Mouse (Mus musculus): ENCODE data around the gene Gm45753. TPM values are rescaled to one million over a fixed set of nuclear protein-coding genes. Genes with fewer than 3 reads are reported as not detected.

The Gm45753 gene
- polyA plus RNA-seq, 1 experiment from 2014 or later, result not detected

GRCm38 (mm10) chr8:45266993-45267392 is 41.3 kb downstream of the Gm45753 start:
- H3K4me1 ChIP-seq (replicated peaks; ENCODE audit: control insufficient read depth, insufficient read depth, low read length), result no peaks in the 10 kb centered on the region
- H3K27me3 ChIP-seq (replicated peaks; ENCODE audit: control insufficient read depth, insufficient read depth, low read length), result no peaks in the 10 kb centered on the region
- H3K4me2 ChIP-seq (ENCODE audit: low read length), result no peak overlapping the region
- no peaks in the 10 kb centered on the region for H3K9me3 ChIP-seq (ENCODE audit: control insufficient read depth, low read length)
- H3K4me3 ChIP-seq (ENCODE audit: low read depth, low read length), result no peak overlapping the region
- H3K27ac ChIP-seq (ENCODE audit: low read depth), result no peak overlapping the region
- ATAC-seq (replicated peaks; ENCODE audit: low FRiP score, low TSS enrichment, low read depth) (no peak), DNase-seq (ENCODE audit: low spot score) (no peak)
- no peak overlapping the region for H3K9ac ChIP-seq (ENCODE audit: low read length)
- 60% methylated on average over 8 of the region's 8 CpGs for WGBS
- no peaks in the 10 kb centered on the region for H3K36me3 ChIP-seq (ENCODE audit: control insufficient read depth, insufficient read depth, low read length)

GRCm38 (mm10) chr8:45264918-45265317 is 43.3 kb downstream of the Gm45753 start:
- H3K4me1 ChIP-seq (replicated peaks; ENCODE audit: control insufficient read depth, insufficient read depth, low read length), result no peaks in the 10 kb centered on the region
- no peaks in the 10 kb centered on the region for H3K36me3 ChIP-seq (ENCODE audit: control insufficient read depth, insufficient read depth, low read length)
- WGBS, result 82% methylated on average over 4 of the region's 4 CpGs
- no peak overlapping the region for H3K27ac ChIP-seq (ENCODE audit: low read depth)
- H3K4me3 ChIP-seq (ENCODE audit: low read depth, low read length), result no peak overlapping the region
- DNase-seq (ENCODE audit: low spot score) (no peak), ATAC-seq (replicated peaks; ENCODE audit: low FRiP score, low TSS enrichment, low read depth) (no peak)
- no peaks in the 10 kb centered on the region for H3K27me3 ChIP-seq (replicated peaks; ENCODE audit: control insufficient read depth, insufficient read depth, low read length)
- no peak overlapping the region for H3K9ac ChIP-seq (ENCODE audit: low read length)
- H3K9me3 ChIP-seq (ENCODE audit: control insufficient read depth, low read length), result no peaks in the 10 kb centered on the region
- H3K4me2 ChIP-seq (ENCODE audit: low read length), result no peak overlapping the region

GRCm38 (mm10) chr8:45262851-45263250 is 45.4 kb downstream of the Gm45753 start:
- 87% methylated on average over 3 of the region's 3 CpGs for WGBS
- no peak overlapping the region for H3K4me3 ChIP-seq (ENCODE audit: low read depth, low read length)

GRCm38 (mm10) chr8:45261920-45262319 is 46.3 kb downstream of the Gm45753 start, which contains the start of gene F11:
F11 (minus strand) TSS chr8:45262031.
- Histone ChIP-seq H3K4me2 (ENCODE audit: low read length) (no peak within 1 kb of the TSS), H3K27ac (ENCODE audit: low read depth) (no peak within 1 kb of the TSS), H3K9ac (ENCODE audit: low read length) (no peak within 1 kb of the TSS), H3K9me3 (ENCODE audit: control insufficient read depth, low read length) (no peaks in the 10 kb centered on the region), H3K4me3 (ENCODE audit: low read depth, low read length) (no peak within 1 kb of the TSS), H3K27me3 (replicated peaks; ENCODE audit: control insufficient read depth, insufficient read depth, low read length) (no peaks in the 10 kb centered on the region), H3K36me3 (ENCODE audit: control insufficient read depth, insufficient read depth, low read length) (no peaks in the 10 kb centered on the region), H3K4me1 (replicated peaks; ENCODE audit: control insufficient read depth, insufficient read depth, low read length) (no peaks in the 10 kb centered on the region)
- no peak for DNase-seq (ENCODE audit: low spot score)
- ATAC-seq (replicated peaks; ENCODE audit: low FRiP score, low TSS enrichment, low read depth), result no peak
- 77% methylated on average over 10 of the region's 10 CpGs for WGBS

More at GRCm38 (mm10) chr8:45262851-45263250, 45.4 kb downstream of the Gm45753 start:
- Histone ChIP-seq H3K9me3 (ENCODE audit: control insufficient read depth, low read length) (no peaks in the 10 kb centered on the region), H3K9ac (ENCODE audit: low read length) (no peak overlapping the region), H3K4me1 (replicated peaks; ENCODE audit: control insufficient read depth, insufficient read depth, low read length) (no peaks in the 10 kb centered on the region), H3K36me3 (ENCODE audit: control insufficient read depth, insufficient read depth, low read length) (no peaks in the 10 kb centered on the region), H3K27me3 (replicated peaks; ENCODE audit: control insufficient read depth, insufficient read depth, low read length) (no peaks in the 10 kb centered on the region), H3K4me2 (ENCODE audit: low read length) (no peak overlapping the region), H3K27ac (ENCODE audit: low read depth) (no peak overlapping the region)
- ATAC-seq (replicated peaks; ENCODE audit: low FRiP score, low TSS enrichment, low read depth) (no peak), DNase-seq (ENCODE audit: low spot score) (no peak)

- 81% methylated on average over 8 of the region's 8 CpGs for WGBS
- H3K27me3 ChIP-seq (replicated peaks; ENCODE audit: control insufficient read depth, insufficient read depth, low read length), result no peaks in the 10 kb centered on the region
- no peaks in the 10 kb centered on the region for H3K4me1 ChIP-seq (replicated peaks; ENCODE audit: control insufficient read depth, insufficient read depth, low read length)
- H3K4me3 ChIP-seq (ENCODE audit: low read depth, low read length), result no peak overlapping the region
- no peaks in the 10 kb centered on the region for H3K36me3 ChIP-seq (ENCODE audit: control insufficient read depth, insufficient read depth, low read length)
- H3K27ac ChIP-seq (ENCODE audit: low read depth), result no peak overlapping the region
- ATAC-seq (replicated peaks; ENCODE audit: low FRiP score, low TSS enrichment, low read depth) (no peak), DNase-seq (ENCODE audit: low spot score) (no peak)
- no peak overlapping the region for H3K4me2 ChIP-seq (ENCODE audit: low read length)
- no peaks in the 10 kb centered on the region for H3K9me3 ChIP-seq (ENCODE audit: control insufficient read depth, low read length)
- no peak overlapping the region for H3K9ac ChIP-seq (ENCODE audit: low read length)
Observed at GRCm38 (mm10) chr8:45258421-45258820, 49.8 kb downstream of the Gm45753 start.

GRCm38 (mm10) chr8:45255040-45255439 is 53.2 kb downstream of the Gm45753 start:
- 86% methylated on average over 12 of the region's 12 CpGs for WGBS
- Histone ChIP-seq H3K4me1 (replicated peaks; ENCODE audit: control insufficient read depth, insufficient read depth, low read length) (no peaks in the 10 kb centered on the region), H3K4me3 (ENCODE audit: low read depth, low read length) (no peak overlapping the region), H3K27ac (ENCODE audit: low read depth) (no peak overlapping the region), H3K27me3 (replicated peaks; ENCODE audit: control insufficient read depth, insufficient read depth, low read length) (no peaks in the 10 kb centered on the region), H3K9ac (ENCODE audit: low read length) (no peak overlapping the region), H3K9me3 (ENCODE audit: control insufficient read depth, low read length) (no peaks in the 10 kb centered on the region), H3K4me2 (ENCODE audit: low read length) (no peak overlapping the region), H3K36me3 (ENCODE audit: control insufficient read depth, insufficient read depth, low read length) (no peaks in the 10 kb centered on the region)
- ATAC-seq (replicated peaks; ENCODE audit: low FRiP score, low TSS enrichment, low read depth) (no peak), DNase-seq (ENCODE audit: low spot score) (no peak)

- no peak for ATAC-seq (replicated peaks; ENCODE audit: low FRiP score, low TSS enrichment, low read depth)
- no peak overlapping the region for H3K27ac ChIP-seq (ENCODE audit: low read depth)
Observed at GRCm38 (mm10) chr8:45254194-45254842, 53.9 kb downstream of the Gm45753 start.

GRCm38 (mm10) chr8:45253586-45253985 is 54.7 kb downstream of the Gm45753 start:
- Histone ChIP-seq H3K9me3 (ENCODE audit: control insufficient read depth, low read length) (no peaks in the 10 kb centered on the region), H3K4me2 (ENCODE audit: low read length) (no peak overlapping the region), H3K36me3 (ENCODE audit: control insufficient read depth, insufficient read depth, low read length) (no peaks in the 10 kb centered on the region), H3K27ac (ENCODE audit: low read depth) (no peak overlapping the region), H3K4me1 (replicated peaks; ENCODE audit: control insufficient read depth, insufficient read depth, low read length) (no peaks in the 10 kb centered on the region), H3K9ac (ENCODE audit: low read length) (no peak overlapping the region), H3K4me3 (ENCODE audit: low read depth, low read length) (no peak overlapping the region), H3K27me3 (replicated peaks; ENCODE audit: control insufficient read depth, insufficient read depth, low read length) (no peaks in the 10 kb centered on the region)
- no peak for DNase-seq (ENCODE audit: low spot score)
- ATAC-seq (replicated peaks; ENCODE audit: low FRiP score, low TSS enrichment, low read depth), result no peak
- 98% methylated on average over 1 of the region's 1 CpGs for WGBS

More at GRCm38 (mm10) chr8:45254194-45254842, 53.9 kb downstream of the Gm45753 start:
- no peaks in the 10 kb centered on the region for H3K9me3 ChIP-seq (ENCODE audit: control insufficient read depth, low read length)
- H3K4me1 ChIP-seq (replicated peaks; ENCODE audit: control insufficient read depth, insufficient read depth, low read length), result no peaks in the 10 kb centered on the region
- H3K27me3 ChIP-seq (replicated peaks; ENCODE audit: control insufficient read depth, insufficient read depth, low read length), result no peaks in the 10 kb centered on the region
- H3K36me3 ChIP-seq (ENCODE audit: control insufficient read depth, insufficient read depth, low read length), result no peaks in the 10 kb centered on the region
- WGBS, result 76% methylated on average over 8 of the region's 8 CpGs
- no peak overlapping the region for H3K4me2 ChIP-seq (ENCODE audit: low read length)
- no peak overlapping the region for H3K4me3 ChIP-seq (ENCODE audit: low read depth, low read length)
- DNase-seq (ENCODE audit: low spot score), result no peak
- H3K9ac ChIP-seq (ENCODE audit: low read length), result no peak overlapping the region

- Histone ChIP-seq H3K27ac (ENCODE audit: low read depth) (no peak overlapping the region), H3K9ac (ENCODE audit: low read length) (no peak overlapping the region)
Observed at GRCm38 (mm10) chr8:45253111-45253510, 55.2 kb downstream of the Gm45753 start.

More at GRCm38 (mm10) chr8:45253111-45253510, 55.2 kb downstream of the Gm45753 start:
- ATAC-seq (replicated peaks; ENCODE audit: low FRiP score, low TSS enrichment, low read depth) (no peak), DNase-seq (ENCODE audit: low spot score) (no peak)
- H3K4me1 ChIP-seq (replicated peaks; ENCODE audit: control insufficient read depth, insufficient read depth, low read length), result no peaks in the 10 kb centered on the region
- 46% methylated on average over 2 of the region's 2 CpGs for WGBS
- H3K4me3 ChIP-seq (ENCODE audit: low read depth, low read length), result no peak overlapping the region
- no peaks in the 10 kb centered on the region for H3K27me3 ChIP-seq (replicated peaks; ENCODE audit: control insufficient read depth, insufficient read depth, low read length)
- H3K36me3 ChIP-seq (ENCODE audit: control insufficient read depth, insufficient read depth, low read length), result no peaks in the 10 kb centered on the region
- no peaks in the 10 kb centered on the region for H3K9me3 ChIP-seq (ENCODE audit: control insufficient read depth, low read length)
- no peak overlapping the region for H3K4me2 ChIP-seq (ENCODE audit: low read length)
